Mouse (Mus musculus) liver, embryonic 14.5 days (tissue): Measurements from ENCODE around the gene Olfr1037. TPM values are rescaled to one million over a fixed set of nuclear protein-coding genes. Genes with fewer than 3 reads are reported as not detected.

Experiments used
- ATAC-seq: fragments of 200-750 bp; cut with Nextera tagmentation; 2 replicates; pipeline ENCODE4 v1.8.0; 2017; ENCODE audit warnings: moderate number of reproducible peaks, mild to moderate bottlenecking, moderate library complexity; ENCODE audit not compliant: insufficient read depth
- DNase-seq, 3 experiments: peaks; one replicate each; pipeline ENCODE4 v3.0.0-alpha.2; 2012 to 2013; ENCODE audit warnings: low read depth in 3 of 3, low spot score in 3 of 3
- H3K27ac ChIP-seq: fragments of 300-500 bp; sonication (generic); 2 replicates; pipeline ENCODE4 v1.5.1; 2014; ENCODE audit warnings: moderate library complexity, mild to moderate bottlenecking, control low read depth, inconsistent platforms
- H3K27me3 ChIP-seq: fragments of 300-500 bp; sonication (generic); 2 replicates; pipeline ENCODE4 v1.6.1; 2014; ENCODE audit warnings: mild to moderate bottlenecking, low read length, moderate library complexity; ENCODE audit not compliant: control insufficient read depth, insufficient read depth
- H3K36me3 ChIP-seq: fragments of 300-500 bp; sonication (generic); replicated peaks from 2 replicates; pipeline ENCODE4 v1.6.1; 2014; ENCODE audit warnings: low read depth; ENCODE audit not compliant: control insufficient read depth, insufficient read depth
- H3K4me1 ChIP-seq, 2 experiments: fragments of 200-500 bp in 1 of 2; fragments of 300-500 bp in 1 of 2; sonication (generic) in 1 of 2; replicated peaks; 2 replicates each; pipeline ENCODE4 v1.6.1; 2012 to 2014; ENCODE audit warnings: antibody characterized with exemption in 1 of 2, inconsistent platforms in 1 of 2, low read length in 1 of 2; ENCODE audit not compliant: control insufficient read depth in 2 of 2, insufficient read depth in 2 of 2
- H3K4me2 ChIP-seq: fragments of 300-500 bp; sonication (generic); 2 replicates; pipeline ENCODE4 v1.6.1; 2014; ENCODE audit warnings: low read depth, mild to moderate bottlenecking, control low read depth, moderate library complexity
- H3K4me3 ChIP-seq, 2 experiments: fragments of 200-500 bp in 1 of 2; fragments of 300-500 bp in 1 of 2; sonication (generic) in 1 of 2; 2 replicates each; pipeline ENCODE4 v1.5.1; 2012 to 2014; ENCODE audit warnings: low read depth in 2 of 2, low read length in 2 of 2, mild to moderate bottlenecking in 2 of 2, control low read depth in 1 of 2, inconsistent platforms in 1 of 2, moderate library complexity in 1 of 2; ENCODE audit not compliant: insufficient read depth in 1 of 2
- H3K9ac ChIP-seq: fragments of 300-500 bp; sonication (generic); replicated peaks from 2 replicates; pipeline ENCODE4 v1.6.1; 2014; ENCODE audit warnings: mild to moderate bottlenecking, control low read depth, moderate library complexity
- H3K9me3 ChIP-seq: fragments of 300-500 bp; sonication (generic); 2 replicates; pipeline ENCODE4 v1.6.1; 2016; ENCODE audit warnings: low read length, mixed read lengths; ENCODE audit not compliant: control insufficient read depth
- CTCF ChIP-seq: IDR thresholded peaks from 2 replicates; pipeline ENCODE4 v1.5.1; 2016; ENCODE audit warnings: antibody characterized with exemption, low read depth, control low read depth
- EP300 ChIP-seq: IDR thresholded peaks from 2 replicates; pipeline ENCODE4 v1.6.1; 2016; ENCODE audit warnings: antibody characterized with exemption, low read depth
- polyA plus RNA-seq, 2 experiments: library from polyadenylated mRNA; depleted of rRNA in 1 of 2; stranded (reverse) in 1 of 2; unstranded in 1 of 2; fragments of >200 nt; fragmentation: Nextera tagmentation in 1 of 2; extraction: Ambion mirVana in 1 of 2; gene quantifications; 2 replicates each; pipeline versions ENCODE4 v1.2.1 to v1.2.3; 2012 to 2014

The Olfr1037 gene
- polyA plus RNA-seq, 2 experiments = not detected

DNA sequence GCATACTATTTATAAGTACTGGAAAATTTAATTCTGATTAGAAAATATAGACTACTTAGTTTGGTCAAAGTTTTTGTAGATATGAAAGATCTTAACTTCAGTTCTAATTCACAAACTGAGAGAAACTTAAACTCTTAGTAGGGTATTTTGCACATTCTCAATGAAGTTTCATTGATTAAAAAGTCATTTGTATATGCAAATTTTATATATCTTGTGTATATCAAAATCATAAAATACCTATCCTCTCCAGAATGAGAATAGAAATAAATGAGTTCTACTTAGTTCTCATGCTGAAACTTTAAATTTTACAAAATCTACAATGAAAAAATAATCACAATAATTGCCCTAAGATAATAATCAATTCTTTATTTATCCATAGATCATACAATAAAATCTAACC is 41.6 kb downstream of the Olfr1037 start, which contains the start of gene Olfr1034:
Gene Olfr1034 (plus strand): TSS at position 301 of the 400 bp plus-strand sequence.
- Histone ChIP-seq H3K4me1 (no peaks in the 10 kb centered on the region), H3K4me2 (no peak within 1 kb of the TSS), H3K9me3 (no peaks in the 10 kb centered on the region), H3K9ac (no peak within 1 kb of the TSS), H3K27me3 (no peaks in the 10 kb centered on the region), H3K4me3 (no peak within 1 kb of the TSS), H3K36me3 (no peaks in the 10 kb centered on the region), H3K27ac (no peak within 1 kb of the TSS)
- DNase-seq (no peak), ATAC-seq (no peak)
- TF ChIP-seq CTCF = no peak
- TF ChIP-seq EP300 = no peak

Other genes starting within 250 kb of the Olfr1037 start
- gene Olfr1019, start 241.9 kb downstream of the Olfr1037 start, polyA plus RNA-seq (2012; rRNA removed) = not detected in 2 replicates
- not detected in 2 replicates for gene Olfr1019, start 241.9 kb downstream of the Olfr1037 start, polyA plus RNA-seq (2014; fragmentation: Nextera tagmentation; extraction: Ambion mirVana)
- not detected in 2 replicates for gene Olfr1020, start 240.4 kb downstream of the Olfr1037 start, polyA plus RNA-seq (2012; rRNA removed)
- gene Olfr1020, start 240.4 kb downstream of the Olfr1037 start, polyA plus RNA-seq (2014; fragmentation: Nextera tagmentation; extraction: Ambion mirVana) = not detected in 2 replicates
- gene Olfr1022, start 218.8 kb downstream of the Olfr1037 start, polyA plus RNA-seq (2012; rRNA removed) = not detected in 2 replicates
- not detected in 2 replicates for gene Olfr1022, start 218.8 kb downstream of the Olfr1037 start, polyA plus RNA-seq (2014; fragmentation: Nextera tagmentation; extraction: Ambion mirVana)
- gene Olfr1023, start 201.7 kb downstream of the Olfr1037 start, polyA plus RNA-seq (2012; rRNA removed) = not detected in 2 replicates
- gene Olfr1023, start 201.7 kb downstream of the Olfr1037 start, polyA plus RNA-seq (2014; fragmentation: Nextera tagmentation; extraction: Ambion mirVana) = not detected in 2 replicates
- not detected in 2 replicates for gene Olfr1024, start 182.3 kb downstream of the Olfr1037 start, polyA plus RNA-seq (2012; rRNA removed)
- gene Olfr1024, start 182.3 kb downstream of the Olfr1037 start, polyA plus RNA-seq (2014; fragmentation: Nextera tagmentation; extraction: Ambion mirVana) = not detected in 2 replicates
- gene Olfr1025-ps1, start 172.2 kb downstream of the Olfr1037 start, polyA plus RNA-seq (2012; rRNA removed) = not detected in 2 replicates
- gene Olfr1025-ps1, start 172.2 kb downstream of the Olfr1037 start, polyA plus RNA-seq (2014; fragmentation: Nextera tagmentation; extraction: Ambion mirVana) = not detected in 2 replicates
- not detected in 2 replicates for gene Olfr1026, start 165.8 kb downstream of the Olfr1037 start, polyA plus RNA-seq (2012; rRNA removed)
- not detected in 2 replicates for gene Olfr1026, start 165.8 kb downstream of the Olfr1037 start, polyA plus RNA-seq (2014; fragmentation: Nextera tagmentation; extraction: Ambion mirVana)
- not detected in 2 replicates for gene Olfr1028, start 136.9 kb downstream of the Olfr1037 start, polyA plus RNA-seq (2012; rRNA removed)
- not detected in 2 replicates for gene Olfr1028, start 136.9 kb downstream of the Olfr1037 start, polyA plus RNA-seq (2014; fragmentation: Nextera tagmentation; extraction: Ambion mirVana)
- gene Olfr1029, start 113.5 kb downstream of the Olfr1037 start, polyA plus RNA-seq (2012; rRNA removed) = not detected in 2 replicates
- gene Olfr1029, start 113.5 kb downstream of the Olfr1037 start, polyA plus RNA-seq (2014; fragmentation: Nextera tagmentation; extraction: Ambion mirVana) = not detected in 2 replicates
- gene Olfr1030, start 108.1 kb downstream of the Olfr1037 start, polyA plus RNA-seq (2012; rRNA removed) = not detected in 2 replicates
- not detected in 2 replicates for gene Olfr1030, start 108.1 kb downstream of the Olfr1037 start, polyA plus RNA-seq (2014; fragmentation: Nextera tagmentation; extraction: Ambion mirVana)
- gene Olfr1031, start 97.1 kb downstream of the Olfr1037 start, polyA plus RNA-seq (2012; rRNA removed) = not detected in 2 replicates
- not detected in 2 replicates for gene Olfr1031, start 97.1 kb downstream of the Olfr1037 start, polyA plus RNA-seq (2014; fragmentation: Nextera tagmentation; extraction: Ambion mirVana)
- not detected in 2 replicates for gene Olfr1032, start 81.8 kb downstream of the Olfr1037 start, polyA plus RNA-seq (2012; rRNA removed)
- gene Olfr1032, start 81.8 kb downstream of the Olfr1037 start, polyA plus RNA-seq (2014; fragmentation: Nextera tagmentation; extraction: Ambion mirVana) = not detected in 2 replicates
- gene Olfr1033, start 66.8 kb downstream of the Olfr1037 start, polyA plus RNA-seq (2012; rRNA removed) = 0.19 and 0.27 TPM in 2 replicates
- 0.51 and 0.61 TPM in 2 replicates for gene Olfr1033, start 66.8 kb downstream of the Olfr1037 start, polyA plus RNA-seq (2014; fragmentation: Nextera tagmentation; extraction: Ambion mirVana)
- 0.06 TPM in 2 replicates for gene Olfr1034, start 41.5 kb downstream of the Olfr1037 start, polyA plus RNA-seq (2012; rRNA removed)
- gene Olfr1034, start 41.5 kb downstream of the Olfr1037 start, polyA plus RNA-seq (2014; fragmentation: Nextera tagmentation; extraction: Ambion mirVana) = 0.04 TPM in 1 of 2 replicates, not detected in the other
- not detected in 2 replicates for gene Olfr1036, start 13.4 kb downstream of the Olfr1037 start, polyA plus RNA-seq (2012; rRNA removed)
- gene Olfr1036, start 13.4 kb downstream of the Olfr1037 start, polyA plus RNA-seq (2014; fragmentation: Nextera tagmentation; extraction: Ambion mirVana) = not detected in 2 replicates
- gene Olfr1039, start 48.5 kb upstream of the Olfr1037 start, polyA plus RNA-seq (2012; rRNA removed) = not detected in 2 replicates
- not detected in 2 replicates for gene Olfr1039, start 48.5 kb upstream of the Olfr1037 start, polyA plus RNA-seq (2014; fragmentation: Nextera tagmentation; extraction: Ambion mirVana)
- gene Olfr1040, start 59.3 kb upstream of the Olfr1037 start, polyA plus RNA-seq (2012; rRNA removed) = not detected in 2 replicates
- gene Olfr1040, start 59.3 kb upstream of the Olfr1037 start, polyA plus RNA-seq (2014; fragmentation: Nextera tagmentation; extraction: Ambion mirVana) = not detected in 2 replicates
- not detected in 2 replicates for gene Olfr1042, start 74.5 kb upstream of the Olfr1037 start, polyA plus RNA-seq (2012; rRNA removed)
- not detected in 2 replicates for gene Olfr1042, start 74.5 kb upstream of the Olfr1037 start, polyA plus RNA-seq (2014; fragmentation: Nextera tagmentation; extraction: Ambion mirVana)
- gene Olfr1043, start 80.1 kb upstream of the Olfr1037 start, polyA plus RNA-seq (2012; rRNA removed) = not detected in 2 replicates
- not detected in 2 replicates for gene Olfr1043, start 80.1 kb upstream of the Olfr1037 start, polyA plus RNA-seq (2014; fragmentation: Nextera tagmentation; extraction: Ambion mirVana)
- gene Olfr1044, start 90.4 kb upstream of the Olfr1037 start, polyA plus RNA-seq (2012; rRNA removed) = not detected in 2 replicates
- gene Olfr1044, start 90.4 kb upstream of the Olfr1037 start, polyA plus RNA-seq (2014; fragmentation: Nextera tagmentation; extraction: Ambion mirVana) = not detected in 2 replicates
- not detected in 2 replicates for gene Olfr52, start 98.3 kb upstream of the Olfr1037 start, polyA plus RNA-seq (2012; rRNA removed)
- gene Olfr52, start 98.3 kb upstream of the Olfr1037 start, polyA plus RNA-seq (2014; fragmentation: Nextera tagmentation; extraction: Ambion mirVana) = not detected in 2 replicates
- gene Olfr1045, start 115.6 kb upstream of the Olfr1037 start, polyA plus RNA-seq (2012; rRNA removed) = not detected in 2 replicates
- gene Olfr1045, start 115.6 kb upstream of the Olfr1037 start, polyA plus RNA-seq (2014; fragmentation: Nextera tagmentation; extraction: Ambion mirVana) = not detected in 2 replicates
- not detected in 2 replicates for gene Olfr1046, start 131.9 kb upstream of the Olfr1037 start, polyA plus RNA-seq (2012; rRNA removed)
- gene Olfr1046, start 131.9 kb upstream of the Olfr1037 start, polyA plus RNA-seq (2014; fragmentation: Nextera tagmentation; extraction: Ambion mirVana) = not detected in 2 replicates
- not detected in 2 replicates for gene Olfr1047, start 144.0 kb upstream of the Olfr1037 start, polyA plus RNA-seq (2012; rRNA removed)
- not detected in 2 replicates for gene Olfr1047, start 144.0 kb upstream of the Olfr1037 start, polyA plus RNA-seq (2014; fragmentation: Nextera tagmentation; extraction: Ambion mirVana)
- gene Olfr1048, start 152.9 kb upstream of the Olfr1037 start, polyA plus RNA-seq (2012; rRNA removed) = not detected in 2 replicates
- gene Olfr1048, start 152.9 kb upstream of the Olfr1037 start, polyA plus RNA-seq (2014; fragmentation: Nextera tagmentation; extraction: Ambion mirVana) = not detected in 2 replicates
- not detected in 2 replicates for gene Olfr1049, start 170.9 kb upstream of the Olfr1037 start, polyA plus RNA-seq (2012; rRNA removed)
- not detected in 2 replicates for gene Olfr1049, start 170.9 kb upstream of the Olfr1037 start, polyA plus RNA-seq (2014; fragmentation: Nextera tagmentation; extraction: Ambion mirVana)
- not detected in 2 replicates for gene Olfr1051, start 191.7 kb upstream of the Olfr1037 start, polyA plus RNA-seq (2012; rRNA removed)
- gene Olfr1051, start 191.7 kb upstream of the Olfr1037 start, polyA plus RNA-seq (2014; fragmentation: Nextera tagmentation; extraction: Ambion mirVana) = not detected in 2 replicates
- gene Olfr1052, start 205.1 kb upstream of the Olfr1037 start, polyA plus RNA-seq (2012; rRNA removed) = not detected in 2 replicates
- not detected in 2 replicates for gene Olfr1052, start 205.1 kb upstream of the Olfr1037 start, polyA plus RNA-seq (2014; fragmentation: Nextera tagmentation; extraction: Ambion mirVana)
- gene Olfr1053, start 227.9 kb upstream of the Olfr1037 start, polyA plus RNA-seq (2012; rRNA removed) = not detected in 2 replicates
- gene Olfr1053, start 227.9 kb upstream of the Olfr1037 start, polyA plus RNA-seq (2014; fragmentation: Nextera tagmentation; extraction: Ambion mirVana) = not detected in 2 replicates
- gene Olfr1054, start 248.0 kb upstream of the Olfr1037 start, polyA plus RNA-seq (2012; rRNA removed) = not detected in 2 replicates
- gene Olfr1054, start 248.0 kb upstream of the Olfr1037 start, polyA plus RNA-seq (2014; fragmentation: Nextera tagmentation; extraction: Ambion mirVana) = not detected in 2 replicates